Mouse (Mus musculus): ENCODE measurements around the gene Zfp185. TPM values are rescaled to one million over a fixed set of nuclear protein-coding genes. Genes with fewer than 3 reads are reported as not detected.

Gene Zfp185
- polyA plus RNA-seq, 1 experiment, result not detected

GRCm38 (mm10) chrX:72988431-72988830, 1.3 kb downstream of the Zfp185 start:
- no peak overlapping the region for H3K4me2 ChIP-seq (ENCODE audit: low read depth)
- no peak for TF ChIP-seq SRF (IDR thresholded peaks at IDR 0.05; ENCODE audit: control insufficient read depth, insufficient read length, low read depth)
- TF ChIP-seq POLR2A (IDR thresholded peaks at IDR 0.05; ENCODE audit: insufficient read length, low read depth), result no peak
- TF ChIP-seq CEBPB (IDR thresholded peaks at IDR 0.05; ENCODE audit: insufficient read depth, poor library complexity, severe bottlenecking), result no peak
- TF ChIP-seq REST (IDR thresholded peaks at IDR 0.05; ENCODE audit: insufficient read depth, insufficient read length), result no peak
- TF ChIP-seq E2F4 (IDR thresholded peaks at IDR 0.05; ENCODE audit: insufficient read depth), result no peak
- no peak for TF ChIP-seq MYOG (IDR thresholded peaks at IDR 0.05; ENCODE audit: control insufficient read depth in 1 of 3, insufficient read depth in 1 of 3, insufficient read length in 2 of 3, low read depth in 2 of 3)
- no peak for TF ChIP-seq TCF3 (IDR thresholded peaks at IDR 0.05; ENCODE audit: insufficient read length, low read depth)
- no peak for TF ChIP-seq MYOD1 (IDR thresholded peaks at IDR 0.05; ENCODE audit: control insufficient read depth in 1 of 3, insufficient read length in 2 of 3, low read depth in 2 of 3)
- TF ChIP-seq POLR2AphosphoS2 (IDR thresholded peaks at IDR 0.05; ENCODE audit: insufficient read length, low read depth), result no peak
- no peak for TF ChIP-seq USF1 (IDR thresholded peaks at IDR 0.05; ENCODE audit: low read depth)
- TF ChIP-seq TCF12 (IDR thresholded peaks at IDR 0.05; ENCODE audit: insufficient read depth, poor library complexity, severe bottlenecking), result no peak
- TF ChIP-seq MAX (IDR thresholded peaks at IDR 0.05; ENCODE audit: low read depth), result no peak
- H3K79me2 ChIP-seq (ENCODE audit: control insufficient read depth, insufficient read depth), result no peaks in the 10 kb centered on the region
- no peak overlapping the region for H3K4me3 ChIP-seq
- H3K27me3 ChIP-seq (ENCODE audit: control insufficient read depth, insufficient read depth, insufficient read length), result peaks cover 11% of the 10 kb centered on the region
- H3K36me3 ChIP-seq (ENCODE audit: control insufficient read depth, insufficient read depth), result no peaks in the 10 kb centered on the region
- H3ac ChIP-seq (ENCODE audit: control insufficient read depth, insufficient read length), result no peak overlapping the region

- no peak overlapping the region for H3ac ChIP-seq (ENCODE audit: control insufficient read depth, insufficient read length)
- peaks cover 12% of the 10 kb centered on the region for H3K27me3 ChIP-seq (ENCODE audit: control insufficient read depth, insufficient read depth, insufficient read length)
- H3K79me2 ChIP-seq (ENCODE audit: control insufficient read depth, insufficient read depth), result no peaks in the 10 kb centered on the region
- H3K36me3 ChIP-seq (ENCODE audit: control insufficient read depth, insufficient read depth), result no peaks in the 10 kb centered on the region
- TF ChIP-seq MAX (IDR thresholded peaks at IDR 0.05; ENCODE audit: low read depth) (no peak), POLR2AphosphoS2 (IDR thresholded peaks at IDR 0.05; ENCODE audit: insufficient read length, low read depth) (no peak), TCF12 (IDR thresholded peaks at IDR 0.05; ENCODE audit: insufficient read depth, poor library complexity, severe bottlenecking) (no peak), MYOD1 (IDR thresholded peaks at IDR 0.05; ENCODE audit: control insufficient read depth in 1 of 3, insufficient read length in 2 of 3, low read depth in 2 of 3) (no peak), POLR2A (IDR thresholded peaks at IDR 0.05; ENCODE audit: insufficient read length, low read depth) (no peak), SRF (IDR thresholded peaks at IDR 0.05; ENCODE audit: control insufficient read depth, insufficient read length, low read depth) (no peak), REST (IDR thresholded peaks at IDR 0.05; ENCODE audit: insufficient read depth, insufficient read length) (no peak), CEBPB (IDR thresholded peaks at IDR 0.05; ENCODE audit: insufficient read depth, poor library complexity, severe bottlenecking) (no peak), MYOG (IDR thresholded peaks at IDR 0.05; ENCODE audit: control insufficient read depth in 1 of 3, insufficient read depth in 1 of 3, insufficient read length in 2 of 3, low read depth in 2 of 3) (no peak), E2F4 (IDR thresholded peaks at IDR 0.05; ENCODE audit: insufficient read depth) (no peak), TCF3 (IDR thresholded peaks at IDR 0.05; ENCODE audit: insufficient read length, low read depth) (no peak), USF1 (IDR thresholded peaks at IDR 0.05; ENCODE audit: low read depth) (no peak)
- H3K4me3 ChIP-seq, result no peak overlapping the region
- no peak overlapping the region for H3K4me2 ChIP-seq (ENCODE audit: low read depth)
Measured at GRCm38 (mm10) chrX:72990581-72990980, 3.4 kb downstream of the Zfp185 start.

- no peak for TF ChIP-seq REST (IDR thresholded peaks at IDR 0.05; ENCODE audit: insufficient read depth, insufficient read length)
- TF ChIP-seq E2F4 (IDR thresholded peaks at IDR 0.05; ENCODE audit: insufficient read depth), result no peak
- no peak for TF ChIP-seq MYOD1 (IDR thresholded peaks at IDR 0.05; ENCODE audit: control insufficient read depth in 1 of 3, insufficient read length in 2 of 3, low read depth in 2 of 3)
- TF ChIP-seq MYOG (IDR thresholded peaks at IDR 0.05; ENCODE audit: control insufficient read depth in 1 of 3, insufficient read depth in 1 of 3, insufficient read length in 2 of 3, low read depth in 2 of 3), result no peak
- TF ChIP-seq TCF3 (IDR thresholded peaks at IDR 0.05; ENCODE audit: insufficient read length, low read depth), result no peak
- no peak for TF ChIP-seq MAX (IDR thresholded peaks at IDR 0.05; ENCODE audit: low read depth)
- TF ChIP-seq POLR2AphosphoS2 (IDR thresholded peaks at IDR 0.05; ENCODE audit: insufficient read length, low read depth), result no peak
- no peak for TF ChIP-seq POLR2A (IDR thresholded peaks at IDR 0.05; ENCODE audit: insufficient read length, low read depth)
- TF ChIP-seq TCF12 (IDR thresholded peaks at IDR 0.05; ENCODE audit: insufficient read depth, poor library complexity, severe bottlenecking), result no peak
- no peak for TF ChIP-seq SRF (IDR thresholded peaks at IDR 0.05; ENCODE audit: control insufficient read depth, insufficient read length, low read depth)
- TF ChIP-seq USF1 (IDR thresholded peaks at IDR 0.05; ENCODE audit: low read depth), result no peak
- TF ChIP-seq CEBPB (IDR thresholded peaks at IDR 0.05; ENCODE audit: insufficient read depth, poor library complexity, severe bottlenecking), result no peak
- Histone ChIP-seq H3K36me3 (ENCODE audit: control insufficient read depth, insufficient read depth) (no peaks in the 10 kb centered on the region), H3K4me2 (ENCODE audit: low read depth) (no peak overlapping the region), H3K27me3 (ENCODE audit: control insufficient read depth, insufficient read depth, insufficient read length) (peaks cover 8% of the 10 kb centered on the region), H3K4me3 (no peak overlapping the region), H3ac (ENCODE audit: control insufficient read depth, insufficient read length) (no peak overlapping the region), H3K79me2 (ENCODE audit: control insufficient read depth, insufficient read depth) (no peaks in the 10 kb centered on the region)
Measured at GRCm38 (mm10) chrX:72992291-72992919, 5.3 kb downstream of the Zfp185 start.

- Histone ChIP-seq H3ac (ENCODE audit: control insufficient read depth, insufficient read length) (no peak overlapping the region), H3K27me3 (ENCODE audit: control insufficient read depth, insufficient read depth, insufficient read length) (peaks cover 9% of the 10 kb centered on the region), H3K79me2 (ENCODE audit: control insufficient read depth, insufficient read depth) (no peaks in the 10 kb centered on the region), H3K4me3 (no peak overlapping the region), H3K4me2 (ENCODE audit: low read depth) (no peak overlapping the region), H3K36me3 (ENCODE audit: control insufficient read depth, insufficient read depth) (no peaks in the 10 kb centered on the region)
- no peak for TF ChIP-seq SRF (IDR thresholded peaks at IDR 0.05; ENCODE audit: control insufficient read depth, insufficient read length, low read depth)
- TF ChIP-seq REST (IDR thresholded peaks at IDR 0.05; ENCODE audit: insufficient read depth, insufficient read length), result no peak
- TF ChIP-seq USF1 (IDR thresholded peaks at IDR 0.05; ENCODE audit: low read depth), result no peak
- TF ChIP-seq MYOG (IDR thresholded peaks at IDR 0.05; ENCODE audit: control insufficient read depth in 1 of 3, insufficient read depth in 1 of 3, insufficient read length in 2 of 3, low read depth in 2 of 3), result no peak
- no peak for TF ChIP-seq POLR2AphosphoS2 (IDR thresholded peaks at IDR 0.05; ENCODE audit: insufficient read length, low read depth)
- no peak for TF ChIP-seq POLR2A (IDR thresholded peaks at IDR 0.05; ENCODE audit: insufficient read length, low read depth)
- no peak for TF ChIP-seq TCF12 (IDR thresholded peaks at IDR 0.05; ENCODE audit: insufficient read depth, poor library complexity, severe bottlenecking)
- no peak for TF ChIP-seq TCF3 (IDR thresholded peaks at IDR 0.05; ENCODE audit: insufficient read length, low read depth)
- TF ChIP-seq CEBPB (IDR thresholded peaks at IDR 0.05; ENCODE audit: insufficient read depth, poor library complexity, severe bottlenecking), result no peak
Measured at GRCm38 (mm10) chrX:72995542-72995941, 8.4 kb downstream of the Zfp185 start.

Measured in myocyte (in vitro differentiated cells).